Mouse (Mus musculus): ENCODE measurements around the gene Dll4. TPM values are rescaled to one million over a fixed set of nuclear protein-coding genes. Genes with fewer than 3 reads are reported as not detected.

Gene Dll4
- total and polyA plus RNA-seq, 2 experiments from 2014 or later = 6.2 to 6.6 TPM

- H3K9ac ChIP-seq (replicated peaks; ENCODE audit: low read depth, low read length) = no peak overlapping the region
- H3K36me3 ChIP-seq (replicated peaks; ENCODE audit: control insufficient read depth, insufficient read depth, low read length) = peaks cover 9% of the 10 kb centered on the region
- DNase-seq (ENCODE audit: low spot score) (no peak), ATAC-seq (ENCODE audit: insufficient read depth, low read depth) (no peak)
- peaks cover 14% of the 10 kb centered on the region; the same call in 1 of the 2 replicates for H3K4me1 ChIP-seq (ENCODE audit: control insufficient read depth, insufficient read depth)
- TF ChIP-seq CTCF (IDR thresholded peaks at IDR 0.05; ENCODE audit: low read depth) = no peak
- TF ChIP-seq EP300 (IDR thresholded peaks at IDR 0.05; ENCODE audit: low read depth) = no peak
- WGBS = 61% methylated on average over 3 of the region's 3 CpGs
- no peak overlapping the region for H3K27ac ChIP-seq (ENCODE audit: low read depth)
- peaks cover 63% of the 10 kb centered on the region for H3K27me3 ChIP-seq (ENCODE audit: control insufficient read depth, insufficient read depth, low read length)
- H3K9me3 ChIP-seq (replicated peaks; ENCODE audit: control insufficient read depth, low read length) = no peaks in the 10 kb centered on the region
- H3K4me2 ChIP-seq (ENCODE audit: low read depth, low read length) = peak overlapping the region; percentile 76
- H3K4me3 ChIP-seq (ENCODE audit: low read depth, low read length) = no peak overlapping the region
Observed at GRCm38 (mm10) chr2:119329123-119329817, 3.7 kb downstream of the Dll4 start.

DNA sequence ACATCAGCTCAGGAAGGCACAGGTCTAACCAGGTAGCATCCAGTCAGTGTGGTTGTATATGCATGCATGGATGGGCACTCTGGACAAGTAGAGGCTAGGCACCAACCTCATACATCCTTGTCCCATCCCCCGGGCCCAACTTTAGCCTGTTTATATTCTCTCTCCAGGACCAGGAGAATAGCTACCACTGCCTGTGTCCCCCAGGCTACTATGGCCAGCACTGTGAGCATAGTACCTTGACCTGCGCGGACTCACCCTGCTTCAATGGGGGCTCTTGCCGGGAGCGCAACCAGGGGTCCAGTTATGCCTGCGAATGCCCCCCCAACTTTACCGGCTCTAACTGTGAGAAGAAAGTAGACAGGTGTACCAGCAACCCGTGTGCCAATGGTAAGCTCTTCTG is 5.2 kb downstream of the Dll4 start:
- Histone ChIP-seq H3K4me2 (ENCODE audit: low read depth, low read length) (peak overlapping the region; percentile 24), H3K27me3 (ENCODE audit: control insufficient read depth, insufficient read depth, low read length) (peaks cover 48% of the 10 kb centered on the region), H3K36me3 (replicated peaks; ENCODE audit: control insufficient read depth, insufficient read depth, low read length) (peaks cover 9% of the 10 kb centered on the region), H3K4me1 (ENCODE audit: control insufficient read depth, insufficient read depth) (0 out of 2 replicates have a peak, but pooled peaks cover 3% of the 10 kb centered on the region), H3K9ac (replicated peaks; ENCODE audit: low read depth, low read length) (no peak overlapping the region), H3K4me3 (ENCODE audit: low read depth, low read length) (no peak overlapping the region), H3K9me3 (replicated peaks; ENCODE audit: control insufficient read depth, low read length) (no peaks in the 10 kb centered on the region), H3K27ac (ENCODE audit: low read depth) (no peak overlapping the region)
- no peak for ATAC-seq (ENCODE audit: insufficient read depth, low read depth)
- 88% methylated on average over 8 of the region's 8 CpGs for WGBS
- DNase-seq (ENCODE audit: low spot score) = no peak
- TF ChIP-seq CTCF (IDR thresholded peaks at IDR 0.05; ENCODE audit: low read depth) = no peak
- no peak for TF ChIP-seq EP300 (IDR thresholded peaks at IDR 0.05; ENCODE audit: low read depth)

DNA sequence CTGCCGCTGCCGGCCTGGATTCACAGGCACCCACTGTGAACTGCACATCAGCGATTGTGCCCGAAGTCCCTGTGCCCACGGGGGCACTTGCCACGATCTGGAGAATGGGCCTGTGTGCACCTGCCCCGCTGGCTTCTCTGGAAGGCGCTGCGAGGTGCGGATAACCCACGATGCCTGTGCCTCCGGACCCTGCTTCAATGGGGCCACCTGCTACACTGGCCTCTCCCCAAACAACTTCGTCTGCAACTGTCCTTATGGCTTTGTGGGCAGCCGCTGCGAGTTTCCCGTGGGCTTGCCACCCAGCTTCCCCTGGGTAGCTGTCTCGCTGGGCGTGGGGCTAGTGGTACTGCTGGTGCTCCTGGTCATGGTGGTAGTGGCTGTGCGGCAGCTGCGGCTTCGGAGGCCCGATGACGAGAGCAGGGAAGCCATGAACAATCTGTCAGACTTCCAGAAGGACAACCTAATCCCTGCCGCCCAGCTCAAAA is 6.6 kb downstream of the Dll4 start:
- no peak for DNase-seq (ENCODE audit: low spot score)
- no peak for ATAC-seq (ENCODE audit: insufficient read depth, low read depth)
- WGBS = 55% methylated on average over 24 of the region's 24 CpGs

DNA sequence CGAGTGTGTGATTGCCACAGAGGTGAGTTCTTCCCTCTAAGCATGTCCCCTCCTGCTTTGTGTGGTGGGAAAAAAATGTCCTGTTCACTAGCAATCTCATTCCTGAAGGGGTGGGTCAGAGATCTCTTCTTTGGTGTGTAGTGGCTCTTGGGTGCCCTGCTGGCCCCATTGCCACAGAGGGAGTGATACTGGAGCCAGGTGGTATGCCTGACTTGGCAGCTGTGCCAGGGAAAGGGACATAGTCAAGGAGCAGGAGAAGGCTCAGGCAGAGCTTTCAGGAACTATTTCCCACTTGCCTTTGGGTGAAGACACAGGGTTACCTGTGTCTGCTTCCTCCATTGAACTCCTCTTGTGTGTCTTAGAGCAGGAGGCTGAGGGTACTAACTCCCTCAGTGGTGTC is 8.6 kb downstream of the Dll4 start:
- TF ChIP-seq CTCF (IDR thresholded peaks at IDR 0.05; ENCODE audit: low read depth) = no peak
- TF ChIP-seq EP300 (IDR thresholded peaks at IDR 0.05; ENCODE audit: low read depth) = no peak
- H3K9ac ChIP-seq (replicated peaks; ENCODE audit: low read depth, low read length) = no peak overlapping the region
- peak overlapping the region; percentile 40; the same call in 1 of the 2 replicates for H3K4me2 ChIP-seq (ENCODE audit: low read depth, low read length)
- peaks cover 16% of the 10 kb centered on the region for H3K27me3 ChIP-seq (ENCODE audit: control insufficient read depth, insufficient read depth, low read length)
- WGBS = 29% methylated on average over 1 of the region's 1 CpGs
- no peak for ATAC-seq (ENCODE audit: insufficient read depth, low read depth)
- H3K9me3 ChIP-seq (replicated peaks; ENCODE audit: control insufficient read depth, low read length) = no peaks in the 10 kb centered on the region
- no peak overlapping the region for H3K4me3 ChIP-seq (ENCODE audit: low read depth, low read length)
- H3K36me3 ChIP-seq (replicated peaks; ENCODE audit: control insufficient read depth, insufficient read depth, low read length) = peaks cover 9% of the 10 kb centered on the region
- DNase-seq (ENCODE audit: low spot score) = no peak
- H3K27ac ChIP-seq (ENCODE audit: low read depth) = no peak overlapping the region
- peaks cover 7% of the 10 kb centered on the region; the same call in 1 of the 2 replicates for H3K4me1 ChIP-seq (ENCODE audit: control insufficient read depth, insufficient read depth)

More for the DNA sequence above, 6.6 kb downstream of the Dll4 start:
- no peaks in the 10 kb centered on the region for H3K9me3 ChIP-seq (replicated peaks; ENCODE audit: control insufficient read depth, low read length)
- peaks cover 35% of the 10 kb centered on the region for H3K27me3 ChIP-seq (ENCODE audit: control insufficient read depth, insufficient read depth, low read length)
- 0 out of 2 replicates have a peak overlapping the region, but pooled peaks have one; percentile 5 for H3K4me3 ChIP-seq (ENCODE audit: low read depth, low read length)
- no peak overlapping the region for H3K9ac ChIP-seq (replicated peaks; ENCODE audit: low read depth, low read length)
- peaks cover 4% of the 10 kb centered on the region; the same call in 1 of the 2 replicates for H3K4me1 ChIP-seq (ENCODE audit: control insufficient read depth, insufficient read depth)
- peaks cover 9% of the 10 kb centered on the region for H3K36me3 ChIP-seq (replicated peaks; ENCODE audit: control insufficient read depth, insufficient read depth, low read length)
- peak overlapping the region; percentile 8 for H3K4me2 ChIP-seq (ENCODE audit: low read depth, low read length)
- no peak overlapping the region for H3K27ac ChIP-seq (ENCODE audit: low read depth)
- no peak for TF ChIP-seq CTCF (IDR thresholded peaks at IDR 0.05; ENCODE audit: low read depth)
- no peak for TF ChIP-seq EP300 (IDR thresholded peaks at IDR 0.05; ENCODE audit: low read depth)

- H3K4me1 ChIP-seq (ENCODE audit: control insufficient read depth, insufficient read depth) = peaks cover 7% of the 10 kb centered on the region; the same call in 1 of the 2 replicates
- peaks cover 9% of the 10 kb centered on the region for H3K36me3 ChIP-seq (replicated peaks; ENCODE audit: control insufficient read depth, insufficient read depth, low read length)
- no peak overlapping the region for H3K9ac ChIP-seq (replicated peaks; ENCODE audit: low read depth, low read length)
- WGBS = 70% methylated on average over 7 of the region's 7 CpGs
- H3K4me3 ChIP-seq (ENCODE audit: low read depth, low read length) = no peak overlapping the region
- H3K4me2 ChIP-seq (ENCODE audit: low read depth, low read length) = peak overlapping the region; percentile 16; the same call in 1 of the 2 replicates
- DNase-seq (ENCODE audit: low spot score) (no peak), ATAC-seq (ENCODE audit: insufficient read depth, low read depth) (no peak)
- peak overlapping the region; percentile 34; the same call in 1 of the 2 replicates for H3K27ac ChIP-seq (ENCODE audit: low read depth)
- no peaks in the 10 kb centered on the region for H3K9me3 ChIP-seq (replicated peaks; ENCODE audit: control insufficient read depth, low read length)
- TF ChIP-seq EP300 (IDR thresholded peaks at IDR 0.05; ENCODE audit: low read depth) (no peak), CTCF (IDR thresholded peaks at IDR 0.05; ENCODE audit: low read depth) (no peak)
- H3K27me3 ChIP-seq (ENCODE audit: control insufficient read depth, insufficient read depth, low read length) = peaks cover 12% of the 10 kb centered on the region
Observed at GRCm38 (mm10) chr2:119334964-119335525, 9.5 kb downstream of the Dll4 start.
